Mouse (Mus musculus) stomach, embryonic 16.5 days (tissue): Measurements from ENCODE around the gene Tasp1. TPM values are rescaled to one million over a fixed set of nuclear protein-coding genes. Genes with fewer than 3 reads are reported as not detected.

Source experiments
- ATAC-seq: fragments of 200-750 bp; cut with Nextera tagmentation; 2 replicates; pipeline ENCODE4 v1.8.0; 2017; ENCODE audit warnings: moderate number of reproducible peaks, moderate TSS enrichment; ENCODE audit not compliant: insufficient read depth, low FRiP score
- H3K27ac ChIP-seq: fragments of 300-500 bp; sonication (generic); 2 replicates; pipeline ENCODE4 v1.5.1; 2014; ENCODE audit warnings: low read length
- H3K27me3 ChIP-seq: fragments of 300-500 bp; sonication (generic); 2 replicates; pipeline ENCODE4 v1.6.1; 2014; ENCODE audit warnings: low read length, control low read depth, mixed read lengths; ENCODE audit not compliant: control insufficient read depth, insufficient read depth
- H3K36me3 ChIP-seq: fragments of 300-500 bp; sonication (generic); 2 replicates; pipeline ENCODE4 v1.6.1; 2014; ENCODE audit warnings: low read length; ENCODE audit not compliant: control insufficient read depth, insufficient read depth
- H3K4me1 ChIP-seq: fragments of 300-500 bp; sonication (generic); 2 replicates; pipeline ENCODE4 v1.6.1; 2014; ENCODE audit warnings: low read length, control low read depth, mixed read lengths; ENCODE audit not compliant: control insufficient read depth, insufficient read depth
- H3K4me2 ChIP-seq: fragments of 300-500 bp; sonication (generic); 2 replicates; pipeline ENCODE4 v1.6.1; 2014; ENCODE audit warnings: low read depth, low read length, mixed read lengths
- H3K4me3 ChIP-seq: fragments of 300-500 bp; sonication (generic); replicated peaks from 2 replicates; pipeline ENCODE4 v1.5.1; 2014; ENCODE audit warnings: mild to moderate bottlenecking, low read length
- H3K9ac ChIP-seq: fragments of 300-500 bp; sonication (generic); 2 replicates; pipeline ENCODE4 v1.6.1; 2014; ENCODE audit warnings: low read length
- H3K9me3 ChIP-seq: fragments of 300-500 bp; sonication (generic); replicated peaks from 2 replicates; pipeline ENCODE4 v1.6.1; 2016; ENCODE audit warnings: low read length, control low read depth; ENCODE audit not compliant: control insufficient read depth
- WGBS: fragments of 180-500 bp; shearing (Covaris S2); extraction: QIAGEN DNeasy Blood & Tissue Kit; methylation state at CpG from one replicate; pipeline ENCODE4 v1.1.7; 2014; 5-methylcytosine and 5-hydroxymethylcytosine counted together
- polyA plus RNA-seq: library from polyadenylated mRNA; unstranded; fragments of >200 nt; fragmentation: Nextera tagmentation; extraction: Ambion mirVana; gene quantifications from 2 replicates; pipeline ENCODE4 v1.2.1, GENCODE M21; 2015

Tasp1 gene
- polyA plus RNA-seq, 1 experiment from 2014 or later = 23.9 TPM

GRCm38 (mm10) chr2:139784465-139784864, 282.1 kb downstream of the Tasp1 start:
- 44% methylated on average over 1 of the region's 1 CpGs for WGBS
- Histone ChIP-seq H3K36me3 (no peaks in the 10 kb centered on the region), H3K4me2 (no peak overlapping the region), H3K27ac (no peak overlapping the region), H3K4me1 (no peaks in the 10 kb centered on the region), H3K9ac (no peak overlapping the region), H3K4me3 (no peak overlapping the region), H3K9me3 (no peaks in the 10 kb centered on the region), H3K27me3 (no peaks in the 10 kb centered on the region)
- ATAC-seq = no peak

Other genes with a start within 250 kb of the Tasp1 start
- not detected in 2 replicates for gene Gm17374, start 85.2 kb upstream of the Tasp1 start, polyA plus RNA-seq
- gene Esf1, start 103.8 kb upstream of the Tasp1 start, polyA plus RNA-seq = 19.8 and 23.6 TPM in 2 replicates
- gene Ndufaf5, start 103.8 kb upstream of the Tasp1 start, polyA plus RNA-seq = 23.1 and 26.6 TPM in 2 replicates